In the genomic region with DNA sequence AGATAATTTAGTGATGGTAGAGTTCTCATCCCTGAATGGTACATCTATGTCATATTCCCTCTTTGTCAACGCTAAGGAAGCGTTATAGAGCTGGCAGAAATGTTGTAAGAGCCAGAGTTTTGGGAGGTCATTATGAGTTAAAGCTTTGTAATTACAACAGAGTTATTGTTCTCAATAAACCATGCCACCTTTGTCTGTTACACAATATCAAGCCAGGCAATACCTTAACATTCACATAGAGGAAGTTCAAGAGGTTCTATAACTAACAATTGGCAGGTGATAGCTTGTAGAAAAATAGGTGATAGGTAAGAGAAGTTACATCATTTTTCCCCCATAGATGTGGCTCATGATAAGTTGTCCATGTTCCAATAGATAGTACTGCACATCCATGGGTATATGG, we compare ENCODE assay signal across 11 mouse cellular contexts.
"Had no signal": no experiment of that assay in that cellular context is flagged by ENCODE, and none has a peak within 500 bp of the region (broad histone marks: within the 10 kb centered on the region; RNA-seq: fewer than 3 reads in every experiment).

No protein-coding gene starts in this region.

- DNase-seq: right cerebral cortex, adult 18-20 months; right cerebral cortex, postnatal 14 days; right cerebral cortex, postnatal 25 days; right cerebral cortex, postnatal 4 days; spleen, adult 18-20 months; thymus, adult 18-20 months; thymus, adult 2 months; thymus, postnatal 14 days; thymus, postnatal 25 days; thymus, postnatal 36 days; thymus, postnatal 4 days had no signal
